Mouse (Mus musculus): ENCODE measurements around the gene Grk1. TPM values are rescaled to one million over a fixed set of nuclear protein-coding genes. Genes with fewer than 3 reads are reported as not detected.

Gene Grk1
- polyA plus RNA-seq, 1 experiment from 2014 or later: 0.03 TPM

DNA sequence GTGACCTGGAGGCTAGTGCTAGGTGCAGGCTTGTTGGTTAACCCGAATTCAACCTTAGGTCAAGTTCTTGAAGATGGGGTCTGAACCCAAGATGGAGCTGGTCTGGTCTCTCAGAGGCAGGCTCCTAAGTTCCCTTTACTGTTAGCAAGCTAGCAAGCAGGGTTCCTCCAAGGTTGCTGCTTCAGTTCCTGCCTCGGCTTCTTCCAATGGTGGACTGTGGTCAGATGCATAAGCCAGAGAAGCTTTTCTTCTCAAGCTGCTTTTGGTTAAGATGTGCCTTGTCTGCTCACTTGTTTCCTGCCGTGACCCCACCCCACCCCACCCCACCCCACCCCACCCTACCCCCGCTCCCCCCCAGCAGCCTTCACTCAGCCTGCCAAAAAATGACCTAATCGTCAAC lies 28.2 kb downstream of the Grk1 start:
- no peak overlapping the region for H3K27ac ChIP-seq
- ATAC-seq (ENCODE audit: low FRiP score): no peak
- H3K4me2 ChIP-seq: no peak overlapping the region
- no peak overlapping the region for H3K9ac ChIP-seq
- H3K36me3 ChIP-seq (replicated peaks): no peaks in the 10 kb centered on the region
- peaks cover 13% of the 10 kb centered on the region; the same call in 1 of the 2 replicates for H3K4me1 ChIP-seq
- H3K9me3 ChIP-seq: no peaks in the 10 kb centered on the region
- 86% methylated on average over 5 of the region's 5 CpGs for WGBS
- no peak overlapping the region for H3K4me3 ChIP-seq (replicated peaks)
- peaks cover 27% of the 10 kb centered on the region for H3K27me3 ChIP-seq

DNA sequence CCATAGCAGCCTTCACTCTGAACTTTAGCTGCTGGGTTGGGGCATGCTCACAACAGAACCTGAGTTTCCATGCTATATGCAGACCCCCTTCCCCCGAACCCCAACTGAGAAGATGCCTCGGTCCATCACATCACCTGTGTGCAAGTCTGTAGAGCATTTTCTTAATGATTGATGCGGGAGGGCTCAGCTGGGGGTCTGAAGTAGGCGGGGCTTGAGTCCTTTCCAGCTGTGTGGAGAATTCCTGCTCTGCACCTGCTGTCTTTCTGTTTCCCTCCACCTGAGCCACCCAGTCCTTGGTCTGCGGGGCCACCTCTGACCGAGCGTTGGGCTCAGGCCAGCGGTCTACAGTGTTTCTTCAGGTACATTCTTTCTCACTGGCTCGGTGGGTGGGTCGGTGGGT lies 30.0 kb downstream of the Grk1 start, which contains the start of gene Tmem255b:
Gene Tmem255b (plus strand): TSS at position 301 of the 400 bp plus-strand sequence.
- 13% methylated on average over 10 of the region's 10 CpGs for WGBS
- Histone ChIP-seq H3K4me3 (replicated peaks) (no peak within 1 kb of the TSS), H3K9ac (no peak within 1 kb of the TSS), H3K4me1 (peaks cover 13% of the 10 kb centered on the region; the same call in 1 of the 2 replicates), H3K4me2 (peak within 1 kb of the TSS; percentile 24), H3K27ac (no peak within 1 kb of the TSS), H3K27me3 (peaks cover 27% of the 10 kb centered on the region), H3K9me3 (no peaks in the 10 kb centered on the region), H3K36me3 (replicated peaks) (no peaks in the 10 kb centered on the region)
- ATAC-seq (ENCODE audit: low FRiP score): no peak

DNA sequence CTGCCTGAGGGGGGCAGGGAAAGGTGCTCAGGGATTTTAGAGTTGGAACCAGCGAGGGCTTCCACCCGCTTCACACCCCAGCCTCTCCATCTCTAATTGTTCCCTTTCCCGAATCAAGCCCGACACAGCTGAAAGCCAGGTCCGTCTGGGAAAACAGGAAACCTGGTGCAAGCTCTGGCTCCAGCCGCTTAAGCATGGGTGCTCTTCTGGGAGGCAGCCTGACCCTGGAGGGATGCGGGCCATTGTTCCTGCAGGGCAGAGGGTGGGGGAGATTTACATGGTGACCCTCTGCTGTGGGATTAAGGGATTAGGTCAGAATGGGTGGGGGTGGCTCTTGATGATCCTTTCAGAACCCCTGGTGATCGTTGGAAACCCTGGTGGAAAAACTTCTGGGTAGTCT lies 31.2 kb downstream of the Grk1 start:
- 6% methylated on average over 8 of the region's 8 CpGs for whole genome bisulfite sequencing
- Histone ChIP-seq H3K27me3 (peaks cover 27% of the 10 kb centered on the region), H3K9ac (no peak overlapping the region)

DNA sequence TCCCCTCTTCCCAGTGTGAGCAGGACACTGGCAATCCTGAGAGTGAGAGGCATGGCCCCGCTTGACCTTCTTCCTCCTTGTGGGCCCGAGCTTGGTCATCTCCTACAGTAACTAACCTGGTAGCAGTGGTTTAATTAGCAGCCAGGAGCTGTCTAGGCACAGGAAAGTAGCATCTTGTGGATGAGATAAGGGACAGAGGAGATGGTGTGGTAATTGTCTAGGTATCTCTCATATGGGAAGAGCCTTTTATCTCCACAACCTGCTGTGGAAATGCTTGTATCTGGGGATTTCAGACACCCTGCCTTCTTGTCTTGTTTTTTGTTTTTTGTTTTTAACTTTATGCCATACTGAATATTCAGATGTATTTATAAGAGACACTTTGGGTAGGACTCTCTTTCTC lies 32.6 kb downstream of the Grk1 start:
- Histone ChIP-seq H3K27ac (no peak overlapping the region), H3K9ac (no peak overlapping the region), H3K4me1 (peaks cover 13% of the 10 kb centered on the region; the same call in 1 of the 2 replicates), H3K4me2 (no peak overlapping the region), H3K27me3 (peaks cover 27% of the 10 kb centered on the region), H3K4me3 (replicated peaks) (no peak overlapping the region), H3K9me3 (no peaks in the 10 kb centered on the region), H3K36me3 (replicated peaks) (no peaks in the 10 kb centered on the region)
- 88% methylated on average over 2 of the region's 2 CpGs for WGBS
- ATAC-seq (ENCODE audit: low FRiP score): no peak

More for the DNA sequence above, 31.2 kb downstream of the Grk1 start:
- ATAC-seq (ENCODE audit: low FRiP score): no peak
- no peak overlapping the region for H3K4me2 ChIP-seq
- no peaks in the 10 kb centered on the region for H3K36me3 ChIP-seq (replicated peaks)
- no peak overlapping the region for H3K4me3 ChIP-seq (replicated peaks)
- no peaks in the 10 kb centered on the region for H3K9me3 ChIP-seq
- H3K4me1 ChIP-seq: peaks cover 13% of the 10 kb centered on the region; the same call in 1 of the 2 replicates
- no peak overlapping the region for H3K27ac ChIP-seq

DNA sequence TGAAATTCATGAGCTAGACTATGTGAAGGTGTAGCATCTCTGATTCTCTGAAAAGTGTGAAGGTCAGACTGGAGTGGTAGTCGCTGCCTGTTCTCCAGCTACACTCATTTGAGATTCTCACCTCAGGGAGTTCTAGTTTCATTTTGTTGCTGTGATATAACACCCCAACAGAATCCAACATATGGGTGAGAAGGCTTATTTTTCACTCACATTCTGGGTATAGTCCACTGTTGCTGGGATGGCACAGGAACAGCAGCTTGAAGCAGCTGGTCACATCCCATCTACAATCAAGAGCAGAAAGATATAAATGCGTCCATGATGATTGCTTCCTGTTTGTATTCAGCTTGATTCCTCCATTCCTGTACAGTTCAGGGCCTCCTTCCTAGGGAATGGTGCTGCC lies 37.3 kb downstream of the Grk1 start:
- Histone ChIP-seq H3K4me3 (replicated peaks) (no peak overlapping the region), H3K4me1 (no peaks in the 10 kb centered on the region), H3K4me2 (no peak overlapping the region), H3K9ac (no peak overlapping the region), H3K27ac (no peak overlapping the region), H3K9me3 (no peaks in the 10 kb centered on the region), H3K27me3 (no peaks in the 10 kb centered on the region), H3K36me3 (replicated peaks) (no peaks in the 10 kb centered on the region)
- ATAC-seq (ENCODE audit: low FRiP score): no peak
- WGBS: 94% methylated on average over 2 of the region's 2 CpGs

DNA sequence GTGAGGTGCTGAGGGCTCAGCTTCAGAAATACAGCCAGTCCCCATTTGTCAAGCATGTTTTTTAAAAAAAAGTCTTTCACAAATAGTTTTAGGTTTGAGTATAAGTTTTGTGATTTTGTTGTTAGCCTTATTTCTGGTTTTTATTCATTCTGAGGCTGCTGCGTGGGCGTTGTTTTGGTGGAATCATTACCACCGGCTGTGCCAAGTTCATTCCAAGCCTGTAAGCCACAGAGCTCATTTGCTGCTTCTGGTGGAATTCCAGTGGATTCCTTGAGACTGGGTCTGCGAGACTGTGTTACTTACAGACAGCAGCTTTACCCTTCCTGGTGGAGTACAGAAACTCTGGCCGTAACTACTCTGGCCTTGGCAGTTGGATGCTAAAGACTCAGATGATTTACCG lies 41.6 kb downstream of the Grk1 start:
- Histone ChIP-seq H3K9ac (no peak overlapping the region), H3K36me3 (replicated peaks) (no peaks in the 10 kb centered on the region), H3K4me1 (no peaks in the 10 kb centered on the region), H3K4me3 (replicated peaks) (no peak overlapping the region), H3K27me3 (peaks cover 3% of the 10 kb centered on the region; the same call in 1 of the 2 replicates), H3K4me2 (no peak overlapping the region), H3K9me3 (no peaks in the 10 kb centered on the region), H3K27ac (no peak overlapping the region)
- no peak for ATAC-seq (ENCODE audit: low FRiP score)
- 91% methylated on average over 6 of the region's 6 CpGs for WGBS

DNA sequence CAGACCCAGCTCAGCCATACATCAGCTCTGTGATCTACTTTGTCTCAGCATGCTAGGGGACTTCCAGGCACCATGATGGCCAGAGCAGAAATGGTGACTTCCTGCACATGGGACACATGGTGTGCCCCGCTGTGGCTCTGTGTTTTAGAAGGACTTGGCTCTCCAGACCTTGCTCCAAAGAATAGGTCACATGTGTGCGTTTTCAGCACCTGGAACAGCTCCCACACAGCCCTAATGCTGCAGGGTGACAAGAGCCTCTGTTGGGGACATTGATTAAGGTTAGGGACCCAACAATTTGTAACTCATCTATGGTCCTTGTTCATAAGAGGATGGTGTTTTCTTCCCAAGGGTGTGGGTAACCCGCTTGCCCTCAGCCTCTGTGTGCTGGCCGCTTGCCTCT lies 43.3 kb downstream of the Grk1 start:
- Histone ChIP-seq H3K36me3 (replicated peaks) (no peaks in the 10 kb centered on the region), H3K9me3 (no peaks in the 10 kb centered on the region), H3K4me1 (no peaks in the 10 kb centered on the region), H3K27ac (no peak overlapping the region), H3K4me3 (replicated peaks) (no peak overlapping the region), H3K27me3 (peaks cover 3% of the 10 kb centered on the region; the same call in 1 of the 2 replicates), H3K9ac (no peak overlapping the region), H3K4me2 (no peak overlapping the region)
- no peak for ATAC-seq (ENCODE audit: low FRiP score)
- 59% methylated on average over 4 of the region's 4 CpGs for WGBS

DNA sequence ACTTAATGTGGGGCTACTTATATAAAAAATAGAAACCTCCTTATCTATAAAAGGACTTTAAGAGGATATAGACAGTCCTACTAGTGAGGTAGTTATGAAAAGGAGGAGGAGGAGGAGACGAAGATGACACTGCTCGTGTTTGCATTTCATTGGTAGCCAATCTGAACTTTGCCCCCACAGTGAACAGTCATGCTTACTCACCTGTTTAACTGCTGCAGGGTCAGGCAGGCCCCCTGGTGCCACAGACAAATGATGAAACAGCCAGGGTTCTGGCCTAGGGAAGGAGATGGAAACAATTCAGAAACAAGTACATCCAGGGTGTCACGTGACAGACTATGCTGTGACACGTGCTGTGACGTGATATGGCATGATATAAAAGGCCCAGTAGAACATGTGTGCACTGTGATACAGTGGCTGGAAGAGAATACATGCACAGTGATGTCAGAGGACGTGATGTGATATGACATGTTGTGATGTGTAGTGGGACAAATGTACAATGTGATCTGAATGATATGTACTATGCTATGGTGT lies 46.9 kb downstream of the Grk1 start:
- ATAC-seq (ENCODE audit: low FRiP score): no peak
- peaks cover 17% of the 10 kb centered on the region for H3K4me1 ChIP-seq
- no peaks in the 10 kb centered on the region for H3K36me3 ChIP-seq (replicated peaks)
- no peak overlapping the region for H3K4me3 ChIP-seq (replicated peaks)
- 70% methylated on average over 6 of the region's 6 CpGs for WGBS
- no peak overlapping the region for H3K4me2 ChIP-seq
- H3K27ac ChIP-seq: no peak overlapping the region
- no peaks in the 10 kb centered on the region for H3K9me3 ChIP-seq
- H3K9ac ChIP-seq: no peak overlapping the region
- peaks cover 3% of the 10 kb centered on the region; the same call in 1 of the 2 replicates for H3K27me3 ChIP-seq

DNA sequence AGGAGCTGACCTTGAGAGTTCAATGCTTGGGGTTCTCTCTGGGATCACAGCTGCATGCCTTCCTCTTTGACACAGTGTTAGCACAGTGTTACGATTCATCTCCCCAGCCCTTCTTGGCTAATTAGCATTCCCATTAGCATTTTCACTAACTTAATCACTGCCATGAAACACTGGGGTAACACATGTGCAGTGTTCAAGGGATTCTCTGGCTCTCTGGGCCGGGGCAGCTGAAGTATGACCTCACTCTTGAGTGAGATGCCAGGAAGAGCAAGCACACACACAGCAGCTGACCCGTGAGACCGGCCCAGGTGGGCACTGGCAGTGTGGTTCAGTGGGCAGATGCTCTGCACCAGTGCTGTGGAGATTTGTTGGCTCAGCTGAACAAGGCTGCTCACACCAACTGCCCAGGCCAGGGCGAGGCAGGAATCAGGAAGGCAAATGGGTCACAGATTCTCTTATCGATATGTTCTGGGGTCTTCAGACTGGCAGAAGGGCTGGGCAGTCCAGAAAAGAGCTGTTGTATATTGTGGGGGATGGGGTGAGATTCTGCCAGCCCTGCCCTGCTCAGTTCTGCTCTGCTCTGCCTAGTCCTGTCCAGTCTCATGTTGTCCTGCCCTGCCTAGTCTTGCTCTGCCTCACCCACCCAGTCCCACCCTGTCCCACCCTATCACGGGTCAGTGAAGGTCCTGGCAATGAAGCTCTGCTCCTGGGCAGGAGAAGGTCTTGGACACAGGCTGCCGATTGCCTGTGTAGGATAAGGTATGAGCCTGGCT lies 49.6 kb downstream of the Grk1 start:
- Histone ChIP-seq H3K27me3 (no peaks in the 10 kb centered on the region; the same call in 1 of the 2 replicates), H3K27ac (peak overlapping the region; percentile 70), H3K4me3 (replicated peaks) (no peak overlapping the region), H3K9ac (no peak overlapping the region), H3K9me3 (no peaks in the 10 kb centered on the region), H3K4me2 (no peak overlapping the region), H3K36me3 (replicated peaks) (no peaks in the 10 kb centered on the region), H3K4me1 (peaks cover 17% of the 10 kb centered on the region)
- peak; percentile 87 for ATAC-seq (ENCODE audit: low FRiP score)
- WGBS: 56% methylated on average over 8 of the region's 8 CpGs

DNA sequence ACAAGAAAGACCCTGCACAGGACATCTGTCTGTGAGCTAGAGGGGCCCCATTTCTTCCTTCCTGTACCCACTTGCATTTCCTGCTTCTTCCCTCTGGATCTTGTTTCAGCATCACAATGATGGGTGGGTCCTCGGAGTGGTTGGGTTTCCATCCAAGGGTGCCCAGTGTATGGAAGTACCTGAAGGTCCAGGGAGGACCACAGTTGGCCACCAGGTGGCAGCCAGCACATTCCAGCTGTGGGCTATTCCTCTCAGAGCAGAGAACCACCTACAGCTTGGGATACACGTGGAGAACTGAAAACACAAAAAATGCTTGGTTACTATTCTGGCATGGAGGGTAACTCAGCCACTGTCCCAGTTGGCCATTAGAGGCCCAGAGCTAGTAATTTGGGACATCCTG lies 50.4 kb downstream of the Grk1 start:
- no peaks in the 10 kb centered on the region for H3K36me3 ChIP-seq (replicated peaks)
- no peaks in the 10 kb centered on the region; the same call in 1 of the 2 replicates for H3K27me3 ChIP-seq
- H3K4me1 ChIP-seq: peaks cover 17% of the 10 kb centered on the region
- no peak overlapping the region for H3K4me3 ChIP-seq (replicated peaks)
- H3K4me2 ChIP-seq: no peak overlapping the region
- no peak overlapping the region for H3K27ac ChIP-seq
- peak; percentile 64; the same call in 1 of the 2 replicates for ATAC-seq (ENCODE audit: low FRiP score)
- no peaks in the 10 kb centered on the region for H3K9me3 ChIP-seq
- 43% methylated on average over 2 of the region's 2 CpGs for WGBS
- no peak overlapping the region for H3K9ac ChIP-seq

DNA sequence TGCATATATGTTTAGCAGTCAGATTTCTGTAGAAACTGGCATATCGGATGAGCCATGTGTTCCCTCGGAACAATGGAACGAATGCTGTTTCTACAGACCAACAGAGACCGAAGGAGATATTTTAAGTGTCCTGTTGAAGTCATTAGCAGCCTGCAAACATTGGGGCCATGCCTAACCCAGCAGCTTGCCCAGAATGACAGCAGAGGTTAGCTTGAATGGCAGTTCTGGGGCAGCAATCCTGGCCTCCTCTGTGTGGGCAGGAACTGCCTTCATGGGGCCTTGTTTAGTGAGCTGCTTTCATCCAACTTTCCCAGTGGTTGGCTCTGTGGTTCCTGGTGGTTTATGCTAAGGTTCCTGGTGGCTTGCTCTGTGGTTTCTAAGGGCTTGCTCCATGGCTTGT lies 54.5 kb downstream of the Grk1 start:
- H3K9me3 ChIP-seq: no peaks in the 10 kb centered on the region
- no peak overlapping the region for H3K4me3 ChIP-seq (replicated peaks)
- no peak for ATAC-seq (ENCODE audit: low FRiP score)
- no peak overlapping the region for H3K9ac ChIP-seq
- H3K27ac ChIP-seq: no peak overlapping the region
- peaks cover 9% of the 10 kb centered on the region for H3K4me1 ChIP-seq
- no peaks in the 10 kb centered on the region; the same call in 1 of the 2 replicates for H3K27me3 ChIP-seq
- WGBS: 95% methylated on average over 4 of the region's 4 CpGs
- no peaks in the 10 kb centered on the region for H3K36me3 ChIP-seq (replicated peaks)
- no peak overlapping the region for H3K4me2 ChIP-seq

DNA sequence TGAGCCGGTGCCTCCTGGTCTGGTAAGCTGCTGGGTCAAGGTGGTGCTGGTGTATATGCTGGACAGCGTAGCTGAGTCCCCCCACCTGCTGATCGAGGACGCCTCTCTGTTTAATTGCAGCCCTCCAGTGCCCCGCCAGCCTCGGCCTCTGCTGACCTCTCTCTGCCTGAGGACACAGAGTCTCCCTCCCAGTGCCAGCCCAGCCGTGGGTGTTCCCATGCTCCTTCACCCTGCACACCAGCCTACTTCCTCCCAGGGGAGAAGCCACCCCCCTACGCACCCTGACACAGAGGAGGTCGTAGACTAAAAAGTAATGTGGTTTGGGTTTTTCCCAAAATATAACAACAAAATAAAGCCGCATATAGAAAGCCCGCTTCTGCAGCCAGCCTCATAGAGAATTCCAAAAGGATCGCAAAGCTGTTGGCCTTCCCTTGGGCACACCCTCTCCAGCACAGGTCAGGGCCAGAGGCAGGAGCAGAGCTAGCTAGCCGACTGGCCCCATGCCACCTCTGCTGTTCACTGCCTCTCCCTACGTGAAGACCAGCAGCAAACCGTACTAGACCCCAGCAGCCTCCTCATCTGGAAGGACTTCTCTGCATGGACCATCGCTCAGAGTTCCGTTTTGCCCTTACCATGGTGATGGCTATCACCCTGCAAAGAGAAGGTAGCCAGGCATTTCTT lies 56.3 kb downstream of the Grk1 start:
- 87% methylated on average over 17 of the region's 17 CpGs for WGBS
- H3K4me2 ChIP-seq: no peak overlapping the region
- no peaks in the 10 kb centered on the region for H3K27me3 ChIP-seq

More for the DNA sequence above, 56.3 kb downstream of the Grk1 start:
- no peak overlapping the region for H3K9ac ChIP-seq
- ATAC-seq (ENCODE audit: low FRiP score): no peak
- H3K27ac ChIP-seq: no peak overlapping the region
- H3K9me3 ChIP-seq: no peaks in the 10 kb centered on the region
- H3K4me1 ChIP-seq: no peaks in the 10 kb centered on the region
- H3K36me3 ChIP-seq (replicated peaks): no peaks in the 10 kb centered on the region
- H3K4me3 ChIP-seq (replicated peaks): no peak overlapping the region

All from forebrain, embryonic 12.5 days (tissue).